Mouse (Mus musculus) bone marrow macrophage, adult 2 months (primary cell): ENCODE measurements around the gene Agbl3.

ENCODE experiments used
- CTCF ChIP-seq: IDR thresholded peaks from 2 replicates; pipeline ENCODE4 v1.5.1; 2012; ENCODE audit warnings: low read depth, mild to moderate bottlenecking, low read length, moderate library complexity
- POLR2A ChIP-seq: IDR thresholded peaks from 2 replicates; pipeline ENCODE4 v1.6.1; 2012; ENCODE audit warnings: mild to moderate bottlenecking, low read depth, low read length, borderline replicate concordance

DNA sequence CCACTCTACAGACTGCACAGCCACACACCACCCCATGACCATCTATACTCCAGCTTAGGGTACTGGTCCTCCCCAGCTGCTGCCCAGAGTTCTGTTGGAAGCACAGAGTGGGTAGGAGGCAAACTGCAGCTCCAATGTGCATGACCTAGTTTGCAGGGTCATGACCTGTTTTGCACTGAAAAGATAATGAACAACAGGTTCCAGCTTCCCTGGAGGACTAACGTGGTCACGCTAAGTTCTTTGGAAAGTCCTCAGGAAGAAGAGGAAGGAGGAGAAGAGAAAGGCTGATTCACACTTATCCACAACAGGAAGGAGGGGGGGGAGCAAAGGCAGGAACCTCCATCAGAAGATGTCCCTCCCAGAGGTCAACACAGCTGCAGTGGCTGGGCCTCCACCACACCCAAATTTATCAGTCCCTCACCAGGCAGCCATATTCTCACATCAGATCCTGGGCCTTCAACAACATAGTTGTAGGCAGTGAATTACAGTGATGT is 126.9 kb downstream of the Agbl3 start:
- TF ChIP-seq CTCF, result no peak
- TF ChIP-seq POLR2A, result no peak
